Mouse (Mus musculus) neural tube, embryonic 11.5 days (tissue): ENCODE measurements around the gene Igfbp3. TPM values are rescaled to one million over a fixed set of nuclear protein-coding genes. Genes with fewer than 3 reads are reported as not detected.
"Not testable (repeated sequence)": the region's sequence is repeated elsewhere in the genome, so short reads cannot be mapped to it uniquely, and the experiment has no call there.

ENCODE experiments used
- ATAC-seq: fragments of 200-750 bp; cut with Nextera tagmentation; 2 replicates; pipeline ENCODE4 v1.8.0; 2017; ENCODE audit warnings: moderate number of reproducible peaks, mild to moderate bottlenecking, moderate TSS enrichment, moderate library complexity; ENCODE audit not compliant: insufficient read depth, low FRiP score, low TSS enrichment
- DNase-seq: peaks from one replicate; pipeline ENCODE4 v3.0.0-alpha.2; 2015; ENCODE audit warnings: low spot score
- H3K27ac ChIP-seq: fragments of 300-500 bp; sonication (generic); 2 replicates; pipeline ENCODE4 v1.5.1; 2014; ENCODE audit warnings: low read depth, mild to moderate bottlenecking, low read length
- H3K27me3 ChIP-seq: fragments of 300-500 bp; sonication (generic); 2 replicates; pipeline ENCODE4 v1.6.1; 2014; ENCODE audit warnings: mild to moderate bottlenecking, low read length, mixed read lengths; ENCODE audit not compliant: control insufficient read depth, insufficient read depth
- H3K36me3 ChIP-seq: fragments of 300-500 bp; sonication (generic); 2 replicates; pipeline ENCODE4 v1.6.1; 2014; ENCODE audit warnings: mild to moderate bottlenecking, low read length, moderate library complexity, mixed read lengths; ENCODE audit not compliant: control insufficient read depth, insufficient read depth
- H3K4me1 ChIP-seq: fragments of 300-500 bp; sonication (generic); 2 replicates; pipeline ENCODE4 v1.6.1; 2014; ENCODE audit warnings: low read length, mixed read lengths; ENCODE audit not compliant: control insufficient read depth, insufficient read depth
- H3K4me2 ChIP-seq: fragments of 300-500 bp; sonication (generic); 2 replicates; pipeline ENCODE4 v1.6.1; 2014; ENCODE audit warnings: low read depth, mild to moderate bottlenecking, moderate library complexity
- H3K4me3 ChIP-seq: fragments of 300-500 bp; sonication (generic); 2 replicates; pipeline ENCODE4 v1.5.1; 2014; ENCODE audit warnings: low read depth, low read length
- H3K9ac ChIP-seq: fragments of 300-500 bp; sonication (generic); 2 replicates; pipeline ENCODE4 v1.6.1; 2014; ENCODE audit warnings: mild to moderate bottlenecking, low read length
- H3K9me3 ChIP-seq: fragments of 300-500 bp; sonication (generic); 2 replicates; pipeline ENCODE4 v1.6.1; 2016; ENCODE audit warnings: low read length; ENCODE audit not compliant: control insufficient read depth
- WGBS: fragments of 180-500 bp; shearing (Covaris S2); extraction: QIAGEN DNeasy Blood & Tissue Kit; methylation state at CpG from one replicate; pipeline ENCODE4 v1.1.7; 2014; 5-methylcytosine and 5-hydroxymethylcytosine counted together
- polyA plus RNA-seq: library from polyadenylated mRNA; unstranded; fragments of >200 nt; fragmentation: Nextera tagmentation; extraction: Ambion mirVana; gene quantifications from 2 replicates; pipeline ENCODE4 v1.2.1, GENCODE M21; 2014

Igfbp3 gene
- polyA plus RNA-seq, 1 experiment from 2014 or later, result 36.4 TPM

DNA sequence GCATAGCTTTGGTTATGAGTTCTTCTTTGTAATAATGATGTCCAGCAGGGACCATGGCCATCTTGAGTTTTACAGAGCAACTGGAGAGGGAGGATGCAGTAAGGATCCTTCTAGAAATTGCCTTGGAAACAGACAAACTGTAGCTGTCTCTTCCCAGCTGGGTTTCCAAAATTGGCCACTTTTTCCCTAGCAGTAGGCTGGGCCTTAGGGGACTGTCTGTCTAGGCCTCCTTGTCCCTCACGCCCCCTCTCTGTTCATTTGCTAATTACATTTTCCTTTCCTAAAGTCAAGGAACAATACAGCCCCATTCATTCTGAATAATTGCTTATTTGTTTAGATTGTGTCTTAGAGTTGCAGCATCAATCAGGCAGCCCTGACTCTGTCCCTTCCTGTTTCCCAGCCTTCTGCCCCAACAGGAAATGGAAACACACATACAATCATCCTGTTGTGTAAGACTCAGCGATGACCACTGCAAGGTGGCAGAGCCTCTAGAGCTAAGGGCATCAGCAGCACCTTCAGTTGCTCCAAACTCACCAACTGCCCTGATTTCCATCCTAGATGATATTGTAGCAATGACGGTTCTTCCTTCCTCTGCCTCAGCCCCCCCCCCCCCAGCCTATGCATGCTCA, 21.4 kb upstream of the Igfbp3 start:
- Histone ChIP-seq H3K27me3 (no peaks in the 10 kb centered on the region), H3K4me3 (no peak overlapping the region), H3K27ac (no peak overlapping the region), H3K9ac (no peak overlapping the region), H3K9me3 (no peaks in the 10 kb centered on the region), H3K36me3 (no peaks in the 10 kb centered on the region), H3K4me2 (no peak overlapping the region), H3K4me1 (no peaks in the 10 kb centered on the region)
- WGBS, result 62% methylated on average over 3 of the region's 3 CpGs
- DNase-seq (no peak), ATAC-seq (no peak)

DNA sequence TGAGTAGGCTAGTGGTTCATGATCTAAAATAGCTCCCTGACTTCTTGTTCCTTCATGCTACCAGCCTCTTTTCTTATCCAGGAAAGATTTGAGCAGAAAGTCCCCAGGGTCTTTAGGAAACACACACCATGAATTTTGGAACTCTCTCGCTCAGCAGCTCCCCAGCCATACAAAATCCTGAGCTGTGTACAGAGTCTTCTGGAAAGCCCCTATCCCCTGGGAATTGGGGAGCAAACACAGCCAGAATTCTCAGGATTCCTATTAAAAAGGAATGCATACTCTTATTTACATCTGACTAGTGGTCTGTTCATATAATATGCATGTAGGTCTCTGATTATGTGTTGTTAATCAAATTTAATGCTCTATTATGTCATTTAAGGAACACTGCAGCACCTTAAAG, 20.7 kb upstream of the Igfbp3 start:
- no peaks in the 10 kb centered on the region for H3K36me3 ChIP-seq
- WGBS, result 93% methylated on average over 1 of the region's 1 CpGs
- no peak for ATAC-seq
- DNase-seq, result no peak
- no peaks in the 10 kb centered on the region for H3K9me3 ChIP-seq
- H3K27me3 ChIP-seq, result no peaks in the 10 kb centered on the region
- no peak overlapping the region for H3K4me2 ChIP-seq
- no peak overlapping the region for H3K9ac ChIP-seq
- H3K4me1 ChIP-seq, result no peaks in the 10 kb centered on the region
- no peak overlapping the region for H3K27ac ChIP-seq
- no peak overlapping the region for H3K4me3 ChIP-seq

DNA sequence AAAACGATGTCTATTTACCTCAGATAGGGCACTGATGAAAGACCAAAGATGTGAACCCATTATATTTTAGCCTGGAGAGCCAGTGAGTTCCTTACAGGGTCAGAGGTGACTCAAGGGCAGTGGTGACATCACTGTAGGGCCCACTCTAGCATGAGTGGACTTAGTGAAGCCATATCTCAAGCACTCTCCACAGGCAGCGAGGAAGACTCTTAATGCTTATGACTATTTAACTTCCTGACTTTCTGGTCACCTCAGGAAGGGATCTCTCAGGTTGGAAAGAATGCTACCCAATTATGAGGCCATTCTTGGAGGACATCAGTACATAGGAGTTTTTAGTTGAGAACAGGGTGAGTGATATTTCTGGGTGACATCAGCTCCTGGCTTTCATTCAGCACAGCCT, 19.6 kb upstream of the Igfbp3 start:
- no peaks in the 10 kb centered on the region for H3K4me1 ChIP-seq
- no peaks in the 10 kb centered on the region for H3K36me3 ChIP-seq
- no peak overlapping the region for H3K9ac ChIP-seq
- ATAC-seq (no peak), DNase-seq (no peak)
- H3K4me2 ChIP-seq, result no peak overlapping the region
- 84% methylated on average over 2 of the region's 2 CpGs for WGBS
- no peaks in the 10 kb centered on the region for H3K9me3 ChIP-seq
- no peak overlapping the region for H3K27ac ChIP-seq
- H3K27me3 ChIP-seq, result no peaks in the 10 kb centered on the region
- no peak overlapping the region for H3K4me3 ChIP-seq

DNA sequence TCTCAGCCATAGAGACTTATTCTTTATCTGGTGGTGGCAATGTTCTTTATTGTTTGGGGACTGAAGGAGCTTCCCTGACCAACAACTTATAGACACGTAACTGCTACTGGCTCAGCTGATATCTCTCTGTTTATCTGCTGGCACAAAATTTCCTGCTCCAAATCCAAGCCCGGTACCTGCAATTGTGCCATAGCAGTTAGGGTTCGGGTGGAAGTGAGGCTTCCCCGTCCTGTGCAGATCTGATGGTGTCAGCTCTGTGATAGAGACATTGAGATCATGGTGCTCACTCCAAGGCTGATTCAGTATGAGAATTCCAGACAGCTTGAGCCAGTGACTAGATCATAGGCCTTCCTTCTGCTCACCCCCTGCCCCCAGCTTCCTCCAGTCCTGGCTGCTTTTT, 18.2 kb upstream of the Igfbp3 start:
- 90% methylated on average over 4 of the region's 4 CpGs for WGBS
- H3K27me3 ChIP-seq, result no peaks in the 10 kb centered on the region

DNA sequence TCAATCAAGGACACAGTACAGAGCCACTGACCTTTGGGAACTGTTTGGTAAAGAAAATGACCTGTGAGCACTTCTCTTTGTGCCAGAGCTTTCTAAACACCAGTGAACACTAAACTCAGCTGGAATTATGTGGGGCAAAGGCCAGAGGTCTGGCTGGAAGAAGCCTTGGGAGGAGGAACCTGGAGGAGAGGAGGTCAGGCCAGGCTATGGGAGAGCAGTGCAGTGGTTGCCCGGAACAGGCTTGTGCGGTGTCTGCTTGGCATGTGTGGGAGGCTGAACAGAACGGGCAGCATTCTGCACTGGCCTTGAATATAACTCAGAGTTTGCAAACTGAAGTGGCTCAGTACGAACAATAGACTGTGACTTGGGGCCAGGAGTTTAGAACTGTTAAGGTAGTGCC, 16.3 kb upstream of the Igfbp3 start:
- Histone ChIP-seq H3K27me3 (no peaks in the 10 kb centered on the region), H3K27ac (no peak overlapping the region), H3K36me3 (no peaks in the 10 kb centered on the region), H3K9me3 (no peaks in the 10 kb centered on the region), H3K4me1 (no peaks in the 10 kb centered on the region), H3K9ac (no peak overlapping the region), H3K4me3 (no peak overlapping the region), H3K4me2 (no peak overlapping the region)
- ATAC-seq (no peak), DNase-seq (no peak)
- WGBS, result 79% methylated on average over 4 of the region's 4 CpGs

More for the DNA sequence above, 18.2 kb upstream of the Igfbp3 start:
- H3K4me1 ChIP-seq, result no peaks in the 10 kb centered on the region
- H3K4me3 ChIP-seq, result no peak overlapping the region
- no peak overlapping the region for H3K27ac ChIP-seq
- ATAC-seq (no peak), DNase-seq (no peak)
- no peak overlapping the region for H3K4me2 ChIP-seq
- H3K9me3 ChIP-seq, result no peaks in the 10 kb centered on the region
- no peaks in the 10 kb centered on the region for H3K36me3 ChIP-seq
- H3K9ac ChIP-seq, result no peak overlapping the region

DNA sequence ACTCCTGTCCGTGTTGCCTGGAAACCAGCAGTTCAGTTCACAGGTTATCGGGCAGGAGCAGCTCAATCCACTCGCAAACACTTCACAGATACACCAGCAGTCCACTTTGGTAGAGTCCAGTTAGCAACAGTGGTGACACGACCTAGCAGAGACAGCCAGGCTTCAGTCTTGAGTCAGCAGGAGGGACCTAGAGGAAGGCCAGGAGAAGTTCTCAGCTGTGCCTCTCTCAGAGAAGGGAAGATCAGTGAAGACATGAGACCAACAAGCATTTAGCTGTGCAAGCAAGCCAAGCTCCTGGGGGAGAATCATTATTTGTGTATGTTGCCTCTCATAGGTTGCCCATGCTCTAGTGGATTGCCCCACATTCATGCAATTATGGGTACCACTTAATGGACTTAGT, 14.4 kb upstream of the Igfbp3 start:
- ATAC-seq, result no peak
- no peak overlapping the region for H3K27ac ChIP-seq
- H3K4me1 ChIP-seq, result no peaks in the 10 kb centered on the region
- WGBS, result 82% methylated on average over 4 of the region's 4 CpGs
- no peak overlapping the region for H3K9ac ChIP-seq
- no peaks in the 10 kb centered on the region for H3K9me3 ChIP-seq
- no peaks in the 10 kb centered on the region for H3K27me3 ChIP-seq
- DNase-seq, result no peak
- H3K4me2 ChIP-seq, result no peak overlapping the region
- H3K36me3 ChIP-seq, result no peaks in the 10 kb centered on the region
- no peak overlapping the region for H3K4me3 ChIP-seq

DNA sequence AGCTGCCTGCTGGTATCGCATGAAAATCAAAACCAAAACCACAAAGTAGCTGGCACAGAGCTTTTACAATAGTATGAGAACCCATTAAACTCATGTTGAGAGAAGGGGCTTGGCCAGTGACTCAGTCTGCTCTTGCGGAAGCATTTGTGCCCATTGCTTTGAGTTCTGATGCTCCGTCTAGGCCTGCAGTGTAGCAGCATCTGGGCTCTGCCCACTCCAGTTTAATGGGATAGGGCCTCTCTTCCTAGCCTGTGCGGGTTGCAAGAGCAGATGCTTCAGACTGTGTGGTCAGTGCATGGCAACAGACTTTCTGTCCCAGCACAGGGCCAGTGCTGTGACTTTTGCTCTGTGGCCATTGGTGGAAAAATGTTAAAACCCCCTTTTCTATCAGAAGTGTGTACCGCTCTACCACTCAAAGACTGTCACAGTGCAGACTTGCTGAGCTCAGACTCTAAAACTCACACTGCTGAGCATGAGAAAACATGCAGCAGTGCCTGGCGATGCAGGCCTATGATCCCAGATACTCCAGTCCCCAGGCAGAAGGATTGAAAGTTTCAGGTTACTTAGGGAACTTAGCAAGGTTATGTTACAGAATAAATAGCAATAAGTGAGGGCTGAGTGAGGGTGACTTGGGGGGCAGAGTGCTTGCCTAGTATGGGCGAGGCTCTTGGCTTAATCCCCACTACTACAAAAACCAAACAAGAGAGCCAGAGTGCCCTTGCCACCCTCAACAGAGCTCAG, 13.3 kb upstream of the Igfbp3 start:
- no peak overlapping the region for H3K9ac ChIP-seq
- H3K4me1 ChIP-seq, result no peaks in the 10 kb centered on the region
- ATAC-seq (no peak), DNase-seq (no peak)
- H3K4me2 ChIP-seq, result no peak overlapping the region
- no peak overlapping the region for H3K27ac ChIP-seq
- H3K4me3 ChIP-seq, result no peak overlapping the region
- H3K9me3 ChIP-seq, result no peaks in the 10 kb centered on the region
- H3K27me3 ChIP-seq, result no peaks in the 10 kb centered on the region
- H3K36me3 ChIP-seq, result no peaks in the 10 kb centered on the region
- 78% methylated on average over 7 of the region's 7 CpGs for WGBS

DNA sequence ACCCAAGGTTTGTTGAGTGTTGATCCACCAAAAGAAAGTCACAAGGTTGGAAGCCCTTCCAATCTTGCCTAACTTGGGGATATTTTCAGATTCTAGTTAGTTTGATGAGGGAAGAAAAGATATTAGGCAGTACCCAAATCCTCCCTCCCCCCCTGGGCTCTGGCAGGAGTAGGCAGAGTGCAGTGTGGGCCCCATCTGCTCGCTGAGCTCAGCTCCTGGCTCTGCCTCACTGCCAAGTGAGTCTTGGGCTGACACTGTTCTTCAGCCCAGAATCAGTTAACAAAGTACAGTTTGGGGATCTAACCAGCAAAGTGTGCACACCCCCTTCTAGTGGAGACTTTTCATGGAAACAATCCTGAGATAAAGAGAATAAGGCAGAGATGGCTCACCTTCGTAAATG, 12.5 kb upstream of the Igfbp3 start:
- H3K27ac ChIP-seq, result no peak overlapping the region
- ATAC-seq (no peak), DNase-seq (no peak)

DNA sequence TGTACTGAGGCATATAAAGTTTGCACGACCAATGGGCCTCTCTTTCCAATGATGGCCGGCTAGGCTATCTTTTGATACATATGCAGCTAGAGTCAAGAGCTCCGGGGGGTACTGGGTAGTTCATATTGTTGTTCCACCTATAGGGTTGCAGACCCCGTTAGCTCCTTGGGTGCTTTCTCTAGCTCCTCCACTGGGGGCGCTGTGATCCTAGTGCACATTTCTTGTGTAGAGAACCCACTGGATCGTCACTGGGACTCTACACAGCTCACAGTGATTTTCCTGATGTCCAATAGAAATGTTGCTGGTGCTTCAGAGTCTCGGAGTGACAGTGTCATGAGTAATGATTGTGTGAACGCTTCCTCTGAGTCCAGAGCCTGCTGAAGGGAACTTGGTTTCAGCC, 8.1 kb upstream of the Igfbp3 start:
- H3K27me3 ChIP-seq, H3K4me3 ChIP-seq, H3K36me3 ChIP-seq, H3K27ac ChIP-seq, H3K9me3 ChIP-seq, ATAC-seq, DNase-seq, H3K9ac ChIP-seq, H3K4me2 ChIP-seq, H3K4me1 ChIP-seq: not testable (repeated sequence)
- WGBS, result 76% methylated on average over 8 of the region's 8 CpGs

More for the DNA sequence above, 12.5 kb upstream of the Igfbp3 start:
- Histone ChIP-seq H3K9ac (no peak overlapping the region), H3K4me1 (no peaks in the 10 kb centered on the region), H3K9me3 (no peaks in the 10 kb centered on the region), H3K36me3 (no peaks in the 10 kb centered on the region), H3K4me2 (no peak overlapping the region), H3K4me3 (no peak overlapping the region), H3K27me3 (no peaks in the 10 kb centered on the region)
- 69% methylated on average over 2 of the region's 2 CpGs for WGBS
